Mouse (Mus musculus) lung, postnatal 0 days (tissue): ENCODE data around the gene Coasy. TPM values are rescaled to one million over a fixed set of nuclear protein-coding genes. Genes with fewer than 3 reads are reported as not detected.

Experiments
- ATAC-seq: fragments of 200-750 bp; cut with Nextera tagmentation; 2 replicates; pipeline ENCODE4 v1.8.0; 2017; ENCODE audit warnings: moderate library complexity
- DNase-seq: peaks from one replicate; pipeline ENCODE4 v3.0.0-alpha.2; 2016; ENCODE audit warnings: low spot score
- H3K27ac ChIP-seq: fragments of 300-500 bp; sonication (generic); 2 replicates; pipeline ENCODE4 v1.5.1; 2014; ENCODE audit warnings: antibody characterized with exemption, mild to moderate bottlenecking, low read length, mixed read lengths
- H3K27me3 ChIP-seq: fragments of 300-500 bp; sonication (generic); replicated peaks from 2 replicates; pipeline ENCODE4 v1.6.1; 2014; ENCODE audit warnings: low read length, mixed read lengths; ENCODE audit not compliant: insufficient read depth
- H3K36me3 ChIP-seq: fragments of 300-500 bp; sonication (generic); 2 replicates; pipeline ENCODE4 v1.6.1; 2014; ENCODE audit warnings: low read length, mixed read lengths; ENCODE audit not compliant: insufficient read depth
- H3K4me1 ChIP-seq: fragments of 300-500 bp; sonication (generic); 2 replicates; pipeline ENCODE4 v1.6.1; 2014; ENCODE audit warnings: antibody characterized with exemption, low read depth, low read length, mixed read lengths; ENCODE audit not compliant: insufficient read depth
- H3K4me2 ChIP-seq: fragments of 300-500 bp; sonication (generic); replicated peaks from 2 replicates; pipeline ENCODE4 v1.6.1; 2014; ENCODE audit warnings: low read depth, mild to moderate bottlenecking, low read length, moderate library complexity, mixed read lengths
- H3K4me3 ChIP-seq: fragments of 300-500 bp; sonication (generic); 2 replicates; pipeline ENCODE4 v1.5.1; 2014; ENCODE audit warnings: low read depth, low read length
- H3K9ac ChIP-seq: fragments of 300-500 bp; sonication (generic); replicated peaks from 2 replicates; pipeline ENCODE4 v1.6.1; 2014; ENCODE audit warnings: low read depth, mild to moderate bottlenecking
- H3K9me3 ChIP-seq: fragments of 300-500 bp; sonication (generic); 2 replicates; pipeline ENCODE4 v1.6.1; 2016; ENCODE audit warnings: low read length, mixed read lengths
- CTCF ChIP-seq: IDR thresholded peaks from 2 replicates; pipeline ENCODE4 v1.5.1; 2016; ENCODE audit warnings: antibody characterized with exemption, mild to moderate bottlenecking
- EP300 ChIP-seq: IDR thresholded peaks from 2 replicates; pipeline ENCODE4 v1.6.1; 2016; ENCODE audit warnings: antibody characterized with exemption, mild to moderate bottlenecking, control low read depth
- whole genome bisulfite sequencing: fragments of 180-500 bp; shearing (Covaris S2); extraction: QIAGEN DNeasy Blood & Tissue Kit; methylation state at CpG from one replicate; pipeline ENCODE4 v1.1.7; 2014; 5-methylcytosine and 5-hydroxymethylcytosine counted together
- polyA plus RNA-seq: library from polyadenylated mRNA; unstranded; fragments of >200 nt; fragmentation: Nextera tagmentation; extraction: Ambion mirVana; gene quantifications from 2 replicates; pipeline ENCODE4 v1.2.1, GENCODE M21; 2015

Gene Coasy
- polyA plus RNA-seq, 1 experiment from 2014 or later = 30.5 TPM

- H3K36me3 ChIP-seq = peaks cover 84% of the 10 kb centered on the region
Measured at GRCm38 (mm10) chr11:101046440-101046839, 35.9 kb upstream of the Coasy start.

DNA sequence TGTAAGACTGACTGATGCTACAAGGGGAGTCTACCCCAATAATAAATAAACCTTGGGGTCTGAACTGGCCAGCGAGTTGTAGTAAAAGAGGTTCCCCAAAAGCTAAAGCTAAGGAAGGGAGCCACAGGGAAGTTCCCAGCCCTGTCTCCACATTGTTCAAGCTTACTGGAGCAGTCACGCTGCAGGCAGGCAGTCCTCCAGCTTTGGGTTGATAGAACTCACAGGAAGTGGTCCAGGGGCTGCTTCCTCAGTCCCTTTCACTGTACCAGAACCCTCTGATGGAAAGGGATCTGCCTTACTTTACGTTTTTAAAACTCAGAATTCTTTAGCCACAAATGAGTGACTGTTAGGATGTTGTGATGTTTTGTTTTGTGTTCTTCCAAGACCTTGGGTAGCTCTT, 34.9 kb upstream of the Coasy start:
- Histone ChIP-seq H3K27me3 (no peaks in the 10 kb centered on the region), H3K36me3 (peaks cover 79% of the 10 kb centered on the region), H3K4me3 (no peak overlapping the region), H3K27ac (no peak overlapping the region), H3K4me1 (0 out of 2 replicates have a peak, but pooled peaks cover 2% of the 10 kb centered on the region), H3K9me3 (no peaks in the 10 kb centered on the region), H3K9ac (no peak overlapping the region), H3K4me2 (no peak overlapping the region)
- DNase-seq (no peak), ATAC-seq (no peak)
- WGBS = 86% methylated on average over 3 of the region's 3 CpGs
- no peak for TF ChIP-seq CTCF
- no peak for TF ChIP-seq EP300

More at GRCm38 (mm10) chr11:101046440-101046839, 35.9 kb upstream of the Coasy start:
- 53% methylated on average over 9 of the region's 9 CpGs for WGBS
- TF ChIP-seq CTCF (no peak), EP300 (no peak)
- no peaks in the 10 kb centered on the region for H3K9me3 ChIP-seq
- H3K4me1 ChIP-seq = no peaks in the 10 kb centered on the region
- H3K27ac ChIP-seq = no peak overlapping the region
- H3K4me2 ChIP-seq = no peak overlapping the region
- H3K4me3 ChIP-seq = no peak overlapping the region
- no peak overlapping the region for H3K9ac ChIP-seq
- ATAC-seq = no peak
- no peaks in the 10 kb centered on the region for H3K27me3 ChIP-seq
- no peak for DNase-seq

GRCm38 (mm10) chr11:101050359-101050758, 32.0 kb upstream of the Coasy start:
- Histone ChIP-seq H3K9me3 (no peaks in the 10 kb centered on the region), H3K4me1 (peaks cover 10% of the 10 kb centered on the region; the same call in 1 of the 2 replicates), H3K27me3 (no peaks in the 10 kb centered on the region), H3K9ac (no peak overlapping the region), H3K4me2 (no peak overlapping the region), H3K4me3 (no peak overlapping the region), H3K27ac (no peak overlapping the region), H3K36me3 (peaks cover 56% of the 10 kb centered on the region)
- ATAC-seq = no peak
- DNase-seq = no peak
- TF ChIP-seq CTCF (no peak), EP300 (no peak)
- 91% methylated on average over 9 of the region's 9 CpGs for WGBS

DNA sequence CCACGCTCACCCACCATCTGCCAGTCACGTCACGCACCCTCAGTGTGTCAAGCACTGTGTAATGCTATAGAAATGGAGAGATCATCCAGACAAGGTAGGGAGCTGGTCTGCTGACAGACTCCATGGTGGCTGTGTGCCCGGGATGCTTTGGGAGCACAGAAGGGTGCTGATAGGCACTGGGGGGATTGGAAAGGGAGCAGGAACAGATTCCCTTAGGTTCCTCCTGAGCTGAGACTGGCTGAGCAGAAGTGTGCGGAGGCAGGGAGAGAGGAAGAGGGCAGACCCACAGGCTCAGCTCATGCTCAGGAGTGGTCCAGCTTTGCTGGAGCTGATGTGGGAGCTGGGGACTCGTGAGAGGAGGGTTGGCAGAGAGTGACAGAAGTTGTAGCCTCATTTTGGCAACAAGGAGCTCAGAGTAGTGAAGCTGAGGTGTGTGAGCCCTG, 31.3 kb upstream of the Coasy start:
- peaks cover 12% of the 10 kb centered on the region; the same call in 1 of the 2 replicates for H3K4me1 ChIP-seq
- H3K4me2 ChIP-seq = no peak overlapping the region
- DNase-seq (no peak), ATAC-seq (no peak)
- TF ChIP-seq EP300 = no peak
- no peak for TF ChIP-seq CTCF
- no peak overlapping the region for H3K27ac ChIP-seq
- no peaks in the 10 kb centered on the region for H3K27me3 ChIP-seq
- no peak overlapping the region for H3K4me3 ChIP-seq
- H3K9ac ChIP-seq = no peak overlapping the region
- H3K36me3 ChIP-seq = peaks cover 52% of the 10 kb centered on the region
- 89% methylated on average over 6 of the region's 6 CpGs for WGBS
- H3K9me3 ChIP-seq = no peaks in the 10 kb centered on the region

DNA sequence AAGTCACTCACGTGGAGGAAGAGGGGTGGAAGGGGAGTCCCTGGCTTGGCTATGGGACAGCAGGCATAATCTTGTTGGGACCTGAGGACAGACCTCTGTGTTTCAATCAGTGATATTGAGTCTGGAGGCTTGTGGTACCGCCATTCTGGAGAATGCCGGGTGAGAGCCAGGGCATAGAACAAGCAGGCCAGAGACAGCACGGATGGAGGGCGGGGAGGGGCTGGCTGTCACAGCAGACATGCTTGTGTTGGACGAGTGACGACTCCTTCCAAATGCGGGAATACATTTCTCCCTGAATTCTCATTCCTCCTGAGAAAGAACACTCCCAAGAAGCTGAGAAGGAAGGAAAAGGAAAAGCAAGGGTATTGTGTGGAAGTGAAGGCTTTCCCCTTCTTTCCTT, 30.7 kb upstream of the Coasy start:
- no peak for TF ChIP-seq EP300
- TF ChIP-seq CTCF = no peak
- peaks cover 46% of the 10 kb centered on the region for H3K36me3 ChIP-seq

GRCm38 (mm10) chr11:101052751-101053473, 29.5 kb upstream of the Coasy start:
- Histone ChIP-seq H3K4me3 (no peak overlapping the region), H3K27ac (peak overlapping the region; percentile 74), H3K4me2 (no peak overlapping the region; the same call in 1 of the 2 replicates), H3K27me3 (no peaks in the 10 kb centered on the region), H3K9ac (no peak overlapping the region), H3K4me1 (peaks cover 18% of the 10 kb centered on the region; the same call in 1 of the 2 replicates), H3K9me3 (no peaks in the 10 kb centered on the region), H3K36me3 (peaks cover 34% of the 10 kb centered on the region; the same call in 1 of the 2 replicates)
- DNase-seq = peak; percentile 62
- WGBS = 56% methylated on average over 10 of the region's 10 CpGs
- TF ChIP-seq EP300 = no peak
- peak; percentile 14; the same call in 1 of the 2 replicates for ATAC-seq

More for the DNA sequence above, 30.7 kb upstream of the Coasy start:
- ATAC-seq = no peak
- DNase-seq = no peak
- WGBS = 78% methylated on average over 8 of the region's 8 CpGs
- no peaks in the 10 kb centered on the region for H3K9me3 ChIP-seq
- H3K4me3 ChIP-seq = no peak overlapping the region
- H3K27me3 ChIP-seq = no peaks in the 10 kb centered on the region
- H3K4me2 ChIP-seq = no peak overlapping the region
- H3K4me1 ChIP-seq = peaks cover 12% of the 10 kb centered on the region; the same call in 1 of the 2 replicates
- no peak overlapping the region for H3K9ac ChIP-seq
- H3K27ac ChIP-seq = peak overlapping the region; percentile 74; the same call in 1 of the 2 replicates
